9 mouse cellular contexts compared by ENCODE assay signal in genomic region chr9:99163420-99164147, GRCm38 (mm10). TPM values are rescaled to one million over a fixed set of nuclear protein-coding genes. Genes with fewer than 3 reads are reported as not detected.
DNase-seq lines count a peak whose midpoint lies in the region; ATAC-seq and TF ChIP-seq lines count a peak whose summit lies in the region.
"Had no signal": no experiment of that assay in that cellular context is flagged by ENCODE, and none has a peak within 500 bp of the region (broad histone marks: within the 10 kb centered on the region; RNA-seq: fewer than 3 reads in every experiment).

No protein-coding gene starts in this region.

- intact Hi-C loops in left cerebral cortex, postnatal 14 days (cut with DNase I): no loop called here
- intact Hi-C loops in heart, adult 2 months (cut with DNase I): no loop called here

- no peak overlapping the region for H3K4me2 ChIP-seq in lung, embryonic 14.5 days
- H3K4me2 ChIP-seq in forebrain, embryonic 11.5 days (ENCODE audit: low read depth, low read length, severe bottlenecking): peak overlapping the region; percentile 33; the same call in 1 of the 2 replicates
- H3K4me2 ChIP-seq: liver, embryonic 15.5 days had no signal

- TF ChIP-seq EP300 in heart, adult 2 months (IDR thresholded peaks at IDR 0.05; ENCODE audit: insufficient read depth, low read depth, low read length): no peak

- H3K9me3 ChIP-seq in lung, embryonic 14.5 days (ENCODE audit: low read depth, low read length): no peaks in the 10 kb centered on the region
- no peaks in the 10 kb centered on the region for H3K9me3 ChIP-seq in forebrain, embryonic 11.5 days (ENCODE audit: control insufficient read depth, low read length)
- H3K9me3 ChIP-seq: liver, embryonic 15.5 days had no signal

- no peak for TF ChIP-seq POLR2A in heart, adult 2 months (IDR thresholded peaks at IDR 0.05; ENCODE audit: insufficient read depth, low read depth, low read length)

- no peaks in the 10 kb centered on the region for H3K4me1 ChIP-seq in lung, embryonic 14.5 days (ENCODE audit: insufficient read depth)
- peaks cover 9% of the 10 kb centered on the region; the same call in 1 of the 2 replicates for H3K4me1 ChIP-seq in forebrain, embryonic 11.5 days (replicated peaks; ENCODE audit: control insufficient read depth, insufficient read depth, low read length)
- H3K4me1 ChIP-seq in heart, adult 2 months (ENCODE audit: control insufficient read depth, insufficient read depth, low read length): peaks cover 4% of the 10 kb centered on the region

- no peaks in the 10 kb centered on the region for H3K27me3 ChIP-seq in lung, embryonic 14.5 days (ENCODE audit: insufficient read depth, low read length)
- no peaks in the 10 kb centered on the region for H3K27me3 ChIP-seq in forebrain, embryonic 11.5 days (ENCODE audit: control insufficient read depth, insufficient read depth, low read length)
- no peaks in the 10 kb centered on the region for H3K27me3 ChIP-seq in heart, adult 2 months (ENCODE audit: control insufficient read depth, insufficient read depth, low read length)
- H3K27me3 ChIP-seq: liver, embryonic 15.5 days had no signal

- 0 out of 2 replicates have a peak, but pooled peaks have one; percentile 35 for ATAC-seq in lung, embryonic 14.5 days (ENCODE audit: insufficient read depth)
- peak; percentile 84 for ATAC-seq in forebrain, embryonic 11.5 days (replicated peaks; ENCODE audit: low FRiP score)

- H3K79me2 ChIP-seq in heart, adult 2 months (replicated peaks; ENCODE audit: control insufficient read depth, insufficient read depth, low read length): no peaks in the 10 kb centered on the region

- DNase-seq in lung, embryonic 14.5 days: peak; percentile 33
- no peak for DNase-seq in lung, postnatal 14 days
- peak; percentile 75 for DNase-seq in forebrain, embryonic 11.5 days (ENCODE audit: low spot score)
- peak; percentile 21 to 41 for DNase-seq in left cerebral cortex, postnatal 14 days (ENCODE audit: low spot score in 2 of 2)
- DNase-seq in right cerebral cortex, postnatal 14 days: peak; percentile 19
- no peak for DNase-seq in heart, adult 2 months
- DNase-seq in yolk sac, embryonic 10.5 days (ENCODE audit: low spot score): no peak
- DNase-seq in urinary bladder, postnatal 4 days (ENCODE audit: low spot score in 2 of 2): no peak

- H3K4me3 ChIP-seq in lung, embryonic 14.5 days (ENCODE audit: low read depth, low read length): no peak overlapping the region
- H3K4me3 ChIP-seq in forebrain, embryonic 11.5 days (ENCODE audit: low read depth, low read length): no peak overlapping the region
- H3K4me3 ChIP-seq in heart, adult 2 months: no peak overlapping the region
- H3K4me3 ChIP-seq: liver, embryonic 15.5 days had no signal

- no peak overlapping the region for H3K27ac ChIP-seq in lung, embryonic 14.5 days (ENCODE audit: low read depth)
- H3K27ac ChIP-seq in forebrain, embryonic 11.5 days (ENCODE audit: low read depth, low read length): peak overlapping the region; percentile 31; the same call in 1 of the 2 replicates
- H3K27ac ChIP-seq in heart, adult 2 months: no peak overlapping the region
- H3K27ac ChIP-seq: liver, embryonic 15.5 days had no signal

- no peak overlapping the region for H3K9ac ChIP-seq in lung, embryonic 14.5 days
- H3K9ac ChIP-seq in forebrain, embryonic 11.5 days (ENCODE audit: low read length): peak overlapping the region; percentile 37
- no peak overlapping the region for H3K9ac ChIP-seq in heart, adult 2 months (ENCODE audit: low read depth, low read length)
- H3K9ac ChIP-seq: liver, embryonic 15.5 days had no signal

- WGBS in lung, embryonic 14.5 days: 30% methylated on average over 15 of the region's 15 CpGs
- 10% methylated on average over 15 of the region's 15 CpGs for WGBS in forebrain, embryonic 11.5 days
- WGBS in heart, adult 2 months: 26% methylated on average over 15 of the region's 15 CpGs

- H3K36me3 ChIP-seq in lung, embryonic 14.5 days (ENCODE audit: insufficient read depth): no peaks in the 10 kb centered on the region
- no peaks in the 10 kb centered on the region for H3K36me3 ChIP-seq in forebrain, embryonic 11.5 days (ENCODE audit: control insufficient read depth, insufficient read depth, low read length)
- no peaks in the 10 kb centered on the region for H3K36me3 ChIP-seq in heart, adult 2 months (ENCODE audit: control insufficient read depth, insufficient read depth, low read length)
- H3K36me3 ChIP-seq: liver, embryonic 15.5 days had no signal

- no peak for TF ChIP-seq CTCF in lung, embryonic 14.5 days (IDR thresholded peaks at IDR 0.05; ENCODE audit: low read depth)
- no peak for TF ChIP-seq CTCF in heart, adult 2 months (IDR thresholded peaks at IDR 0.05)

RNA-seq across cellular contexts. Expression of gene Pik3cb, which starts 23.2 kb away (rescaled TPM):
- 1.3 and 1.7 TPM in 2 replicates for polyA plus RNA-seq in lung, embryonic 14.5 days (2014; fragmentation: Nextera tagmentation; extraction: Ambion mirVana)
- 1.6 and 1.7 TPM in 2 replicates for polyA plus RNA-seq in forebrain, embryonic 11.5 days (2014; fragmentation: Nextera tagmentation; extraction: Ambion mirVana)
- total RNA-seq in left cerebral cortex, postnatal 14 days (2021): 10 to 100 TPM; 19.7 to 21.7 TPM
- 10 to 100 TPM in 1 of 2 experiments, 1 to 10 TPM in 1; 10.0 to 10.8 TPM for total RNA-seq in heart, adult 2 months (2021)
- polyA plus RNA-seq in heart, adult 2 months (2012; rRNA removed): 2.6 and 6.3 TPM in 2 replicates

Comparison
In these comparisons a context has a peak if more than half of its experiments do, and no peak if none do; other contexts are left out.
1. DNase-seq: peak in lung, embryonic 14.5 days (single experiment), forebrain, embryonic 11.5 days (single experiment), left cerebral cortex, postnatal 14 days (2 of 2) and right cerebral cortex, postnatal 14 days (single experiment); none in lung, postnatal 14 days (single experiment), heart, adult 2 months (0 of 2), yolk sac, embryonic 10.5 days (single experiment) and urinary bladder, postnatal 4 days (0 of 2).